Mouse (Mus musculus) adrenal gland, postnatal 10 days (tissue): ENCODE results near the gene Wdr78. TPM values are rescaled to one million over a fixed set of nuclear protein-coding genes. Genes with fewer than 3 reads are reported as not detected.

Source experiments
- DNase-seq: peaks from one replicate; pipeline ENCODE4 v3.0.0; 2021; ENCODE audit warnings: mixed read lengths
- total RNA-seq, 2 experiments: library from RNA; stranded (reverse); gene quantifications; 2 replicates each; pipeline ENCODE4 v1.2.3; 2021

Gene Wdr78
- total RNA-seq, 2 experiments from 2014 or later = 2.7 to 4.1 TPM

DNA sequence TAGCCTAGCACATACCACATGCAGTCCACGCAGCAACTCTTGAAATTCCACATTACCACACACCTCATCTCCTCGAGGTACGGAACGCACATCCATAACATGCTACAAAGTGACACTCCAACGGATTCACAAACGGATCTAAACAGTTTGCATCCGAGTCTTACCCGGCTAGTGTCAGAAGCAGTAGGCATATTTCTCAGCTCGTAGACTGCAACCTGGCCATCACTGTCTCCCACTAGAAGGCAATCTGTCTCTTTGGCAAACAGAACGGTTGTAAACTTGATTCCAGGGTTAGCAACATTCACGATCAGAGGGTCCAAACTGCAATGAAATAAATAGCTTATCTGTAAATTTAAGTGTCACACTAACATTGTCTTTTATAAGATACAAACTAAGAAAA is 66.3 kb downstream of the Wdr78 start:
- no peak for DNase-seq

DNA sequence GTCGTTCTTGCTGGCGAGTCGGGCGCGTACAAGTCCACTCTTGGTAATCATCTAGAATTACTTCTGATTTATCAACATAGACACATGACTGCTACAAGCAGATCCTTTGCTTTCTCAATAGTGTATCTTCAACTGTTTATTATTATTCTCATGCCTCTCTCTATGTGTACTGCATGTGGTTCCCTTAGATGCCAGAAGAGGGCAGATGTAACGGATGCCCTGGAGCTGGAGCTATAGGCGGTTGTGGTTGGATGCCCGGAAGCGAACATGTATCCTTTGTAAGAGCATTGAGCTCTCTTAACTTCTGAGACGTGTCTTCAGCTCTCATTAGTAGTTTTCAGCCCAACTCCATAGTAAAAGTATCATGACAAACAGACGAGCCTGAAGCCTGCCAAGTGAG is 71.4 kb downstream of the Wdr78 start:
- DNase-seq = no peak

DNA sequence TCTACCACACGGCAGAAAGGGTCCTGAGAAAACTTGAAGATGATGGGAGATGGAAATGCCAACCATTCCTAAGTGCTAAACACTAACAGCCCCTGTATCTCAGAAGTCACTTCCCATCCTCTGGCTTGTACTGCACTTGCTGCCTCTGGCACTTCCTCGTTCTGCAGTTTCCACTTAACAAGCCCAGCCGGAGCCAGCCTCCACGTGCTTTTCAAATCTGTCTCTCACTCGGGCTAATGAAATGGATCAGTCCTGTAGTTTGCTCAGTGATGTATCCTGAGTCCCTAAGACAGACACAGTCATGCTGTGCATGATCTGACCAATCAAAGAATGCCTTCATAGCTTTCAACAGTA is 74.5 kb downstream of the Wdr78 start:
- no peak for DNase-seq

DNA sequence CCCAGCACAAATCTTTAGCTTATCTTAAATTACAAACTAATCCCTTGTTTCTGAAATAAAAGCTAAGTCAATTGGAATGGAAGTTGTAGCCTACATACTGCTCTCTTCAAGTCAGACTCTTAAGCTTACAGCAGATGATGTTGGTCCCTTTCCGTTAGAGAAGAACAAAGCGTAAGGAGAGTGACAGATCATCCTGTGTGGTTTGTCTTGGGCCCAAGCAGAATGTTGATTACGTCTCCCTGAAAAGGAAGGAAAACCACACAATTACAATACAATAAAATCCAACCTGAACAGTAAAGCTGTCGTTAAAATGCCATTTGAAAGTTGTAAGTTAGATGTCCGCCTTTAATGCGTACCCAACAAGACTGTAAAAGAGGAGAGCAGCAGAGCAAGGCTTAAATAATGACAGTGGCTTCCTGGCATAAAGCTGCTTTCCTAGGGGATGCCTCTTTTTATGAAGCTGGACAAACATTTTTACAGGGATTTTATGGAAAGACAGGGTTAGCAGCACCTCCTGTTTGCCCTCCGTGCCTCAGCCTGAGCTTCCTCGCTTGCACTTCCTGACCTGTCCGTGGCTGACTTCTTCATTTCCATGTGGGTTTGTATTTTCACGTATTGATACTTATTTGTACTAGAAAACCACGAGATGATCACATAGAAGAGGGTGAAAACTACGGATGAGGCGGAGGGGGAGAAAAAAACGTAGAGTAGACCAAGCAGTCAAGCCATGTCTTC is 75.1 kb downstream of the Wdr78 start:
- no peak for DNase-seq

DNA sequence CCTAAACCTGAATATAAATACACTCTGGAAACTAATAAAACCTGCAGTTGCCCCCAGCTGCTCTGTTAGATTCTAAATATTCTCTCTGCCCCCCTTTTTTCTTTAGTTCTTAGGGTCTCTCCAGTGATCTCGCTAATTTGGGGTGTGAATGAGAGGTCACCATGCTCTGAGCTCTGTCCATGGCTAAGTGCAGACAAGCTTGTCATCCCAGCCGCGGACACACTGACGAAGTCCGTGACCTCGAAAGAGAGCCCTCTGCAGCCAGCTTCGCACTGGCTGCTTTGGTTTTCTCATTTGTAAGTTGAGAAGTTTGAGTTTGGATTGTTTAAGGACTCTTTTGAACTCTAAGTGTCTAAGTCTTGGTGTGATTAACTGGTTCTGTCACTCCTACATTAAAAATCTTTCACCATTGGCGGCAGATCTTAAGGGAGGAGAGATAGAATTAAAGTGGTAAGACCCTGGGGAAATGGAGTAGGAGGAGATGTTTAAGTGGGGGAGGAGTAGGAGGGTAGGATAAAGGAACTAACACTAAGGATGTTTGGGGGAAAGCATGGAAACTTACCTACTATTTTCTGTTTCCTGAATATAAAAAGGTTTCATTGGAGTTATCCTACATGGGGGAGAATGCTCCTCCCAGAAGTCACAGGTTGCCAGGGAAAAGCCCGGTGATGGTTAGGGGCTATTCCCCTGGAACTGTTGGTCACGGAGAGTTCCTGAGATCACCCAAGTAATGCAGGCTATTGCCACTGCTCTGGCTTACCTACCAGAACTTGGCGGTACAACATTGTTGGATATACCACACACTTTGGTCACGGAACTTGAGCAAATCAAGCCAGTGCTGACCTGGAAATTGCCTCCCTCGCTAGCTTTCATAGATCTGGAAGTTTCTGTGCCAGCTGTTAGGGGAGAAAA is 85.9 kb downstream of the Wdr78 start:
- DNase-seq = no peak

- no peak for DNase-seq
Measured at GRCm38 (mm10) chr4:103027745-103028144, 86.6 kb downstream of the Wdr78 start.

DNA sequence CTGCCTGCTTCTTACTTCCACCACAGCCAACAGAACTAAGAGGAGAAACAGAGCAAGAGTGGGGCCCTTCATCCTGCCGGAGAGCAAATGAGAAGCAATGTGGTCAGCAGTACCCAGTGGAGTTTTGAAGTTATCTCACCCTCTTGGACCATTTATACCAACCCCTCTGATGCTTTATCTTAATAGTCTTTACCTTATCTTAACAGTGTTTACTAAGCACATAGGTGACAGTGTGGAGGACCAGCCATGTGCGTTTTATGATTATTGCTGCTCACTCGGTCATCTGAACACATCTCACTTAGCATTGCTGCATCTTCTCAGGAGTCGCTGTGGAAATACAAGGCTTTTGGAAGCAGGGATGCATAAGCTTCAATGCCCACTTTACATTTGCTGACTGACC is 87.7 kb downstream of the Wdr78 start, which contains the start of gene Insl5:
Gene Insl5 (minus strand): TSS at position 222 of the 400 bp plus-strand sequence.
- no peak for DNase-seq

DNA sequence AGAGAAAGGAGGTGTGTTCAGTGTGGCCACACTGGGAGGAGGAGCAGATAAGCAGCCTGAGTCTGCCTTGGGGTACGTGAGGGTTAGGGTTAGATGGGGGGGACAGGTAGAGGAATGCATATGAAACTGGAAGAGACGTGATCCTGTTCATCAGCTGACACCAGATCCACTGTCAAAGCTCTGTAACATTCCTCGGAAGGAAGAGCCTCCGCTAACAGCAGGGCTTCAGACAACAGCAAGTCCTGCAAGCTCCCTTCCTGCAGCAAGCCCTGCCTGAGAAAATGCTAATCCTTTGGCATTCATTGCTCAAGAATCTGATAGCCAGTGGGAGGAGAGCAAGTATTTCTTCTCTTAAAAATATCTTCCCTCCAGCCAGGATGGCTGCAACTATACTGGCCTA is 100.9 kb downstream of the Wdr78 start:
- DNase-seq = no peak

GRCm38 (mm10) chr4:103011823-103012222 is 102.5 kb downstream of the Wdr78 start:
- no peak for DNase-seq

- no peak for DNase-seq
Measured at GRCm38 (mm10) chr4:103010734-103011133, 103.6 kb downstream of the Wdr78 start.

- DNase-seq = peak; percentile 51
Measured at GRCm38 (mm10) chr4:103006943-103007418, 107.4 kb downstream of the Wdr78 start.

DNA sequence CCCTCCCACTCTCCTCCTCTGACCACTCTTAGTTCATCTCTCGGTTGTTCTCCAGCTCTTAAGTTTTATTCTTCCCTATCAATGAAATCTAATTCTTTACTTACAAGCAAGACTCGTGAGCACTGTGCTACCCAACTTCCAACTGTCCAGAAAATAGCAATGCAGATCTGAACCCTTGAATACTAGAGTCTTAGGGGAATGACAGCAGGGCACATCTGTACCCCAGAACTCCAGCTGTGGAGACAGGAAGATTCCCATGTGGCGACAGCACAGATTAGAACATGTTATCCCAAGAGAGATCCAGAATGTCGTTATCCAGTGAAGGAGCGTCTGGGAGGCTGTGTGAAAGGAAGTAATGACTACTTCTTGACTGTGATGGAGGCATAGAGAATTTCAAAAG is 108.1 kb downstream of the Wdr78 start:
- DNase-seq = no peak

GRCm38 (mm10) chr4:103005190-103005945 is 109.0 kb downstream of the Wdr78 start:
- DNase-seq = no peak

DNA sequence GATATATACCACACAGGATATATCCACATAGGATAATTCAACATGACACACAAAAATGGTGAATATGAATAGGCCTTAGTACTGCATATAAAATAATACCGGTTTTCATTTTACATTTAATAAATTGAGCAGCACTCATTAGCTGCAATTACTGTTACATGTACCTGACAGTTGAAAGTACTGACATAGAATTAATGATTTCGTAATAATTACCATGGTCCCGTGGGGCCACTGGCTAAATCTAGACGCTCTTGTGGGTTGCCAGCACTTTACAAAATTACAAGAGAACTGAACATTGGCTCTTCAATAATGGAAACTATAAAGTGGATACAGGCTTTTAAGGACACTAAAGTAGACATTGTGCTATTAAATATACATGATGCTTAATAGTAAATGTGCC is 109.7 kb downstream of the Wdr78 start:
- DNase-seq = peak; percentile 9

- DNase-seq = no peak
Measured at GRCm38 (mm10) chr4:102991685-102992084, 122.7 kb downstream of the Wdr78 start.

- DNase-seq = no peak
Measured at GRCm38 (mm10) chr4:102990595-102991340, 123.6 kb downstream of the Wdr78 start.

GRCm38 (mm10) chr4:102990016-102990415 is 124.3 kb downstream of the Wdr78 start:
- DNase-seq = no peak

GRCm38 (mm10) chr4:102989391-102989790 is 125.0 kb downstream of the Wdr78 start:
- DNase-seq = no peak

- no peak for DNase-seq
Measured at GRCm38 (mm10) chr4:102988526-102988925, 125.8 kb downstream of the Wdr78 start.
